Comparison of ENCODE assay signal across 43 mouse cellular contexts in genomic region chr1:37955251-37955650, GRCm38 (mm10). TPM values are rescaled to one million over a fixed set of nuclear protein-coding genes. Genes with fewer than 3 reads are reported as not detected.
"Had no signal": no experiment of that assay in that cellular context is flagged by ENCODE, and none has a peak within 500 bp of the region (broad histone marks: within the 10 kb centered on the region; RNA-seq: fewer than 3 reads in every experiment).

No protein-coding gene starts in this region.

- H3K4me1 ChIP-seq: heart, embryonic 13.5 days; intestine, embryonic 15.5 days; kidney, embryonic 15.5 days; limb, embryonic 13.5 days; limb, embryonic 15.5 days; liver, embryonic 12.5 days had no signal

- H3K27me3 ChIP-seq: heart, embryonic 13.5 days; heart, embryonic 15.5 days; hindbrain, embryonic 13.5 days; intestine, embryonic 15.5 days; kidney, embryonic 15.5 days; limb, embryonic 13.5 days; limb, embryonic 15.5 days had no signal

- H3K4me2 ChIP-seq: heart, embryonic 11.5 days; heart, embryonic 13.5 days; heart, embryonic 15.5 days; hindbrain, embryonic 13.5 days; intestine, embryonic 15.5 days; kidney, embryonic 15.5 days; limb, embryonic 13.5 days; limb, embryonic 15.5 days; liver, embryonic 12.5 days had no signal

- DNase-seq: gastrocnemius, postnatal 14 days; gastrocnemius, postnatal 36 days; heart, adult 18-20 months; heart, postnatal 14 days; heart, postnatal 36 days; kidney, adult 11 months; kidney, adult 2 months; kidney, adult 9 months; kidney, postnatal 14 days; kidney, postnatal 36 days; layer of hippocampus, adult 9-11 months; layer of hippocampus, postnatal 36 days; left cerebral cortex, postnatal 4 days; lung, adult 18-20 months had no signal

- H3K9me3 ChIP-seq: heart, embryonic 13.5 days; heart, embryonic 15.5 days; hindbrain, embryonic 13.5 days; intestine, embryonic 15.5 days; kidney, embryonic 15.5 days; limb, embryonic 13.5 days; limb, embryonic 15.5 days; liver, embryonic 12.5 days had no signal

- H3K4me3 ChIP-seq: heart, embryonic 13.5 days; heart, embryonic 15.5 days; hindbrain, embryonic 13.5 days; intestine, embryonic 15.5 days; kidney, embryonic 15.5 days; limb, embryonic 13.5 days; limb, embryonic 15.5 days; liver, embryonic 12.5 days had no signal

- H3K36me3 ChIP-seq: heart, embryonic 13.5 days; heart, embryonic 15.5 days; hindbrain, embryonic 13.5 days; intestine, embryonic 15.5 days; kidney, embryonic 15.5 days; limb, embryonic 13.5 days; limb, embryonic 15.5 days; liver, embryonic 12.5 days had no signal

- H3K27ac ChIP-seq: heart, embryonic 13.5 days; heart, embryonic 15.5 days; hindbrain, embryonic 13.5 days; intestine, embryonic 15.5 days; kidney, embryonic 15.5 days; kidney, postnatal 0 days; limb, embryonic 13.5 days; limb, embryonic 15.5 days; liver, embryonic 12.5 days; liver, embryonic 14.5 days had no signal

- H3K9ac ChIP-seq: heart, embryonic 13.5 days; heart, embryonic 15.5 days; hindbrain, embryonic 13.5 days; intestine, embryonic 15.5 days; kidney, embryonic 15.5 days; limb, embryonic 13.5 days; limb, embryonic 15.5 days; liver, embryonic 12.5 days; liver, embryonic 14.5 days had no signal

- ATAC-seq: hindbrain, embryonic 16.5 days; inflammation-experienced regulatory T-cells, adult 6 months; intestine, embryonic 15.5 days; liver, embryonic 12.5 days had no signal

RNA-seq across cellular contexts. Expression of gene Lyg1, which starts 2.3 kb away (rescaled TPM):
- total RNA-seq: gastrocnemius, adult 18-20 months; gastrocnemius, adult 8-10 months; gastrocnemius, postnatal 14 days; gastrocnemius, postnatal 36 days; heart, adult 18-20 months; heart, postnatal 14 days; heart, postnatal 36 days; hematopoietic stem cell, adult 5-6 weeks; layer of hippocampus, adult 18-20 months; layer of hippocampus, adult 8-10 months; layer of hippocampus, postnatal 14 days; layer of hippocampus, postnatal 36 days; left cerebral cortex, adult 18-20 months; left cerebral cortex, adult 8-10 months; left cerebral cortex, postnatal 10 days; left cerebral cortex, postnatal 25 days; left cerebral cortex, postnatal 4 days; liver, adult 2 months had no signal
- polyA plus RNA-seq: heart, embryonic 11.5 days; heart, embryonic 13.5 days; heart, embryonic 15.5 days; heart, postnatal 0 days; hindbrain, embryonic 11.5 days; hindbrain, embryonic 13.5 days; hindbrain, embryonic 16.5 days; inflammation-experienced regulatory T-cells, adult 6 months; intestine, embryonic 15.5 days; kidney, adult 2 months; kidney, embryonic 15.5 days; kidney, postnatal 0 days; large intestine, adult 2 months; limb, embryonic 11.5 days; limb, embryonic 13.5 days; limb, embryonic 15.5 days; liver, adult 2 months; liver, embryonic 12.5 days; liver, embryonic 14.5 days; liver, embryonic 16.5 days had no signal

RNA-seq across cellular contexts. Expression of gene Lyg2, which starts 39.0 kb away (rescaled TPM):
- total RNA-seq: gastrocnemius, adult 18-20 months; gastrocnemius, adult 8-10 months; gastrocnemius, postnatal 14 days; gastrocnemius, postnatal 36 days; heart, adult 18-20 months; heart, postnatal 14 days; heart, postnatal 36 days; hematopoietic stem cell, adult 5-6 weeks; layer of hippocampus, postnatal 14 days; layer of hippocampus, postnatal 36 days; left cerebral cortex, adult 18-20 months; left cerebral cortex, adult 8-10 months; left cerebral cortex, postnatal 10 days; left cerebral cortex, postnatal 25 days; left cerebral cortex, postnatal 4 days; liver, adult 2 months had no signal
- polyA plus RNA-seq: heart, embryonic 11.5 days; heart, embryonic 13.5 days; heart, embryonic 15.5 days; heart, postnatal 0 days; hindbrain, embryonic 11.5 days; hindbrain, embryonic 13.5 days; inflammation-experienced regulatory T-cells, adult 6 months; intestine, embryonic 15.5 days; kidney, adult 2 months; kidney, embryonic 15.5 days; kidney, postnatal 0 days; large intestine, adult 2 months; limb, embryonic 11.5 days; limb, embryonic 13.5 days; limb, embryonic 15.5 days; liver, adult 2 months; liver, embryonic 12.5 days; liver, embryonic 16.5 days had no signal
